Mouse (Mus musculus) bone marrow, adult 2 months (tissue): ENCODE results near the gene Rnf185. TPM values are rescaled to one million over a fixed set of nuclear protein-coding genes. Genes with fewer than 3 reads are reported as not detected.

Experiments used
- H3K27ac ChIP-seq: fragments of 200-500 bp; 2 replicates; pipeline ENCODE4 v1.5.1; 2012; ENCODE audit warnings: low read depth, mild to moderate bottlenecking, control low read depth, inconsistent platforms, low read length; ENCODE audit not compliant: control insufficient read depth, poor library complexity, insufficient read depth
- H3K4me1 ChIP-seq: fragments of 200-500 bp; 2 replicates; pipeline ENCODE4 v1.6.1; 2011; ENCODE audit warnings: low read length; ENCODE audit not compliant: control insufficient read depth, insufficient read depth
- H3K4me3 ChIP-seq: fragments of 200-500 bp; replicated peaks from 2 replicates; pipeline ENCODE3; 2011; ENCODE audit warnings: mild to moderate bottlenecking, low read depth, low read length, control low read depth; ENCODE audit not compliant: control insufficient read depth
- CTCF ChIP-seq: fragments of 200-500 bp; IDR thresholded peaks from 2 replicates; pipeline ENCODE4 v1.5.1; 2011; ENCODE audit warnings: low read length, control low read depth; ENCODE audit not compliant: control insufficient read depth, insufficient read depth
- POLR2A ChIP-seq: fragments of 200-500 bp; IDR thresholded peaks from 2 replicates; pipeline ENCODE4 v1.6.1; 2011; ENCODE audit warnings: low read depth, mild to moderate bottlenecking, control low read depth, low read length, borderline replicate concordance; ENCODE audit not compliant: control insufficient read depth
- WGBS: fragments of 180-500 bp; shearing (Covaris S2); methylation state at CpG from one replicate; pipeline ENCODE4 v1.1.7; 2018; 5-methylcytosine and 5-hydroxymethylcytosine counted together
- polyA plus RNA-seq: library from polyadenylated mRNA; stranded (reverse); fragments of >200 nt; gene quantifications from 2 replicates; pipeline ENCODE4 v1.2.4, GENCODE M21; 2011; ENCODE audit warnings: low replicate concordance; ENCODE audit not compliant: missing spikeins, insufficient read depth, insufficient read length

Gene Rnf185
- polyA plus RNA-seq, 1 experiment = 9.2 TPM

DNA sequence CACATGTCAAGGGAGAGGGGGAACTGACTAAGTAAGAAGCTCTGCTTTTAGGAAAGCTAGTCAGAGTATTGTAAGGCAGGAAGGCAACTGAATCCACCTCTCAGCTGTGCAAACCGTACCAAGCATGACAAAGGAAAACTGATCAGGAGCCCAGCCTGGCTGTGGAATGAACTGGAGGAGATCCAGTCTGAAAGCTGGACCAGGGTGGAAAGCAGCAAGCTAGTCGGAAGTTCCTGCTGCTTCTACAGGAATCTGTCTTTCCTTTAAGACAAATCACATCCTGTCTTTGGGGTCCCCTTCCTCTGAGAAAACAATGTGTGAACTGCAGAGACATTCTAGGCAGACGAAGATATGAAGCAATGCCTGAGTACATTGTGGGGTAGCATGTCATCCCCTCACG is 33.4 kb downstream of the Rnf185 start:
- Histone ChIP-seq H3K4me3 (no peak overlapping the region), H3K4me1 (no peaks in the 10 kb centered on the region), H3K27ac (no peak overlapping the region)
- 65% methylated on average over 4 of the region's 4 CpGs for WGBS
- TF ChIP-seq POLR2A (no peak), CTCF (no peak)

DNA sequence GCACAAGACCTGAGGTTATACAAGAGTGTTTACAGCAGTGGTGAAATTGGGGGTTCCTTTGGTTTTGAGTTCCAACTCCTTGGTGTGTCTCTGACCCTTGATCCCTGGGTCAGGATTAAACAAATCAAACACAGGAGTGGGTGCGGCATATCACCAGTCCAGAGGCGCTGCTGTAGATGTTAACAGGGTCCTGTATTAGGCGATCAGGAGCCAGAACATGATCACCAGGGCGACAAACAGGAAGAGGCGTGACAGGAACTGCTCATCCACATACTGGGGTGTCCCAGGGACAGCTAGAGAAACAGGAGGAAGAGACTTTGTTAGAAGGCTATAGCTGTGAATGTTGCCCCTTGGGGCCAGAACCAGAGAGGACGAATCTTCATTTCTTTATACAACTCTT is 34.4 kb downstream of the Rnf185 start:
- Histone ChIP-seq H3K4me3 (no peak overlapping the region), H3K4me1 (no peaks in the 10 kb centered on the region), H3K27ac (no peak overlapping the region)
- WGBS = 72% methylated on average over 6 of the region's 6 CpGs
- TF ChIP-seq CTCF = no peak
- TF ChIP-seq POLR2A = no peak

- H3K4me3 ChIP-seq = no peak overlapping the region
- TF ChIP-seq POLR2A (no peak), CTCF (no peak)
- H3K4me1 ChIP-seq = no peaks in the 10 kb centered on the region
- WGBS = 77% methylated on average over 3 of the region's 3 CpGs
- H3K27ac ChIP-seq = no peak overlapping the region
These were observed 35.8 kb downstream of the Rnf185 start for GRCm38 (mm10) chr11:3416399-3416798.

- Histone ChIP-seq H3K27ac (no peak overlapping the region), H3K4me1 (no peaks in the 10 kb centered on the region; the same call in 1 of the 2 replicates), H3K4me3 (no peak overlapping the region)
- 75% methylated on average over 3 of the region's 3 CpGs for whole genome bisulfite sequencing
- no peak for TF ChIP-seq CTCF
- TF ChIP-seq POLR2A = no peak
These were observed 40.1 kb downstream of the Rnf185 start for GRCm38 (mm10) chr11:3412111-3412510.

DNA sequence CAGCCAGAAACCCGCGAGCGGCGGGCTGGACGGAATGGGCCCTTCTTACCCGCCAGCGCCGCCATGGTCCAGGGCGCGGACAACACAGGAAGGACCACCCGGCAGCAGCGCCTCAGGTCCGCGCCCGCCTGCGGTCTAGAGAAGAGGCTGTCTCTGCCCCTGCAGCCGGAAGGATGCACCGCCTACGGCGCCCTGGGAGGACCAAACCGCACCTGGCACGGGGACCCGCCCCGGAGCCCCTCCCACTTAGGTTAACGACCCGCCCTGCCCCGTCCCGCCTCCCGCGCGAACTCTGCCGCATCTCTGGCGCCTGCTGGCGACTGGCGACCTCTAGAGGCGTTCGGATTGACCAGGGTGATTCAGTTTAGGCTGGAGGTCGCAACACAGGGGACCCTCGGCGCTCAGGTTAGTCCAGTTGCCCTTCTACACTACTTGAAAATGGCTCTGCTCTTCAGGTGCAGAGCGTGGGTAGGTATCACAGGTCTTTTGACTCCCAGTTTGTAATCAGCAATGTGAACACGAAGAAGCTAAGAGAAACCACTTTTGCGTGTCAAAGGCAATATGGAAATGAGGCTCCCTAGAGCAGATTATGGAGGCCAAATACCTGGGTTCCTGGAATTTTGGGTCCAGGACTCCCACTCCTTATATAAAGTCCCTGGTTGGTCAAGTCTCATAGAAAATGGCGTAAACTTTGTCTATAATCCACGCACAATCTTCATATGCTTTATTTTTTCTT is 43.0 kb downstream of the Rnf185 start, which contains the start of gene Limk2:
TSS of gene Limk2 (minus strand) at position 193 of the 736 bp plus-strand sequence.
- Histone ChIP-seq H3K27ac (peak within 1 kb of the TSS; percentile 88), H3K4me3 (peak within 1 kb of the TSS; percentile 94), H3K4me1 (peaks cover 1% of the 10 kb centered on the region; the same call in 1 of the 2 replicates)
- TF ChIP-seq CTCF = peak; percentile 85
- TF ChIP-seq POLR2A = peak; percentile 65; the same call in 1 of the 2 replicates
- 2% methylated on average over 45 of the region's 45 CpGs for WGBS

DNA sequence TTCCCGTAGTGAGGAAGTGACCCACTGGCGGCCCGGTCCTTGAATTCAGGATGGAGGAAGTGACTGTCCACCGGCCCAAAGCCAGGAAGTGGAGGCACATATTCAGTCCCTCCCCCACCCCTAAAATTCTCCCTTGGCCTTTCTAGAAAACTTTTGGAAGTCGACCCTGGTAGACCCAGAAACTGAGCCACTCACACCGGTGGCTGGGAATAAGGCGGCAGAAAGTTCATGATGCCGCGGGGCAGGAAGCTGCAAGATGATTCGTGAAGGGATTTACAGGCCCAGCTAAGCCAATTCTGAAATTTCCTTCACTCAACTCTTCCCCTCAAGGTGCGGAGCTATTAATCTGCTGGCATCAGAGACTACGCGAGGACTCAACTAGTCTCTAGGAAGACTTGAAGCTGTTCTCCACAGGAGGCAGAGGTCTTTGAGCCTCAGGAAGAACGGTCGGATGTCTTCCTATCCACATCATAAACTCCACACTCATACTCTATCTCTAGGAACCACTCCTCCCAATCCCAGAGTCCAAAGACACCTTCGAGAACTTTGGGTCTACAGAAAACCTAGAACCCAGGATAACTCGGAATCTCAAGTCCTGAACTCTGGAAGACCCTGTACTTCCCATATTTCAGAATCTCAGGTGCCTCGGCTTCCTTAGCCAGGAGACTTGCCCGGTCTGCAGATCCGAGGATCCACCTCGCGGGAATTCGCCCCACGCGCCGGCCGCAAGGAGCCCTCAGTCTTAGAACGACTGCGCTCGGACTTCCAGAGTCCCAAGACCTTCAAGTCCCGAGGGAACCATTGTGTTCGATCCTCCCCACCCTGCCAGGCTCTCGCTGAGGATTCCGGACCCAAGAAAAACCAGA is 43.8 kb downstream of the Rnf185 start:
- 6% methylated on average over 34 of the region's 34 CpGs for WGBS
- H3K4me3 ChIP-seq = peak overlapping the region; percentile 94
- TF ChIP-seq CTCF = no peak
- no peak for TF ChIP-seq POLR2A
- peaks cover 2% of the 10 kb centered on the region; the same call in 1 of the 2 replicates for H3K4me1 ChIP-seq
- peak overlapping the region; percentile 88 for H3K27ac ChIP-seq

- TF ChIP-seq POLR2A (no peak), CTCF (no peak)
- H3K27ac ChIP-seq = no peak overlapping the region
- WGBS = 70% methylated on average over 7 of the region's 7 CpGs
- H3K4me1 ChIP-seq = peaks cover 3% of the 10 kb centered on the region; the same call in 1 of the 2 replicates
- no peak overlapping the region for H3K4me3 ChIP-seq
These were observed 47.7 kb downstream of the Rnf185 start for GRCm38 (mm10) chr11:3404287-3405047.

GRCm38 (mm10) chr11:3403024-3403423 is 49.1 kb downstream of the Rnf185 start:
- no peak for TF ChIP-seq CTCF
- TF ChIP-seq POLR2A = no peak
- H3K4me1 ChIP-seq = peaks cover 3% of the 10 kb centered on the region; the same call in 1 of the 2 replicates
- H3K4me3 ChIP-seq = no peak overlapping the region
- WGBS = 29% methylated on average over 3 of the region's 3 CpGs
- no peak overlapping the region; the same call in 1 of the 2 replicates for H3K27ac ChIP-seq
